Mouse (Mus musculus) yolk sac, embryonic 10.5 days (tissue): ENCODE measurements at regions not wholly inside any gene's neighbourhood (a gene's known extent, or its start where the extent isn't known, plus 50 kb on each side); places are given as distances from the start of the nearest gene placed in this dataset.
"Not testable (repeated sequence)": the region's sequence is repeated elsewhere in the genome, so short reads cannot be mapped to it uniquely, and the experiment has no call there.

Source experiments
- DNase-seq: peaks from one replicate; pipeline ENCODE4 v3.0.0-alpha.2; 2017; ENCODE audit warnings: low spot score

DNA sequence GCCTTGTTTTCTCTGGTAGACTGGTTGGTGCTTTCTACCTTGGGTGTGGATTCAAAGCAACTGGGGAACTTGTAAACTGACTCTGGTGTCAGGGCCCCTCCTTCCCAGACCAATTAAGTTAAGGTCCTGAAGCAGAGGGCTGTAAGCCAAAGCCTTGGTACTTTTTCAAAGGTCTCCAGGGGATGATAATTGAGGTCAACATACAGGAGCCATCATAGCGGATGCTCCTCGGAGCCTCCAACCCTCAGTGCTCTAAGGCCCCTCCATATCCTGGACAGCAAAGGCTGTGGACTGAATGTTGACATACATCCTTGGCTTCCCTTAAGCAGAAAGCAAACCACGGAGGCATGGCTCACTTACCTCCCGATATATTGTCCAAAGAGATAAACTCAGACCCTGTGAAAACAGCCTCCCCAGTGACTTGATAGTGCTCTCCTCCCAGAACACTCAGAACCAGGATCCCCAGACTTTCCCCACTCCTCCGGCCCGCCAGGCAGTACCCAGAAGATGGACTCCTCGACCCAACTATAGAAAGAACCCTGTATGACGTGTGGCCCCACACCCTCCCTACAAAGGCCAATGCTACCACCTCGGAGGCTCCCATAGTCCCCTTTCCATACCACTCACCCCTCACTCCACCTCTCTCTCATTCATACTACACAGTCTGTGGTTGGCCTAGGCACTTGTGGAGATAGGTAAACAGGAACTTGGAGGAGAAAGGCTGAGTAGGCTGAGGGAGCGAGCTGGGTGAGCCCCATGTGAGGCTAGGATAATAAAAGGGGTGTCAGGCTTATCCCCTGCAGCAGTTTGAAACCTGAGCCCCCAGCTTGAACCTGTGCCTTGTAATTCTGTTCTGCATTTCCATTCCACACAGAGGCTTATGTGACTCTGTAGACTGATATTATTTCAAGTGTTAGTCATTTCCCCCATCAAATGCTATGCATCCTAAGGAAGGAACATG, 118.8 kb upstream of the Arid1b start:
- DNase-seq, result no peak

GRCm38 (mm10) chr17:4876431-4876830, 117.7 kb upstream of the Arid1b start:
- DNase-seq, result no peak

DNA sequence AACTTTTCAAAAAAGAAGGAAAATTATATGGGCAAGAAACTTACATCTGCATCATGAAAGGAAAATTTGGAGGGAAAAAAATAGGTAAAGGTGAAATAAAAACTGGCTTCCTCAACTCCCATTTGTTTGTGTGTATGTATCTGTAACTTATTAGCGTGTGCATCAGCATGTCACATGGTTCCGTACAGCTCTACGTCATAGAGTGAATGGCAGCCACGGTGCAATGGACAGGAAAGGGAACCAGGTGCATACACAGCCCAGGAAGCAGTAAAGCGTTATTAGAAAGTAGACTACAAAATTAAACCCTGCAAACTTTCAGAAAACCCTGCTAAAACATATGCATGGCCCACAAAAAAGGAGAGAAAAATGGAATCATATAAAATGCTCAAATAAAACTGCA, 112.7 kb upstream of the Arid1b start:
- DNase-seq, result no peak

DNA sequence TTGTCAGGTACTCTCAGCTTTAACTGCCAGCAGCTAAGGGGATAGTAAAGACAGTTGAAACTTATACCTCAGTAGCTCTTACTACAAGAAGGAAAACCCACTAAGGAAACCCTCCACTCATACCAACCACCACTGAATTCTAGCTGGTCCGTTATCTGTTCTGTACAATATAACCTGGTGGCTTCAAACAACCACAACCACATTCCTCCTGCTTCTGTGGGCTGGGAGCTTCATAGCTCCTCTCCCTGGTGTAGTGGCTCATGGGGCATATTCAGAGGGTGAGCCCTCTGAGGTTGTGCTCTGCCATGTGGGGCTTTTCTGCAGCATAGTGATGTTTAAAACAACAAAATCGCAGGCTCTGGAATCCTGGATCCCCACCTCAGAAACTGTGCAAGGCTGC, 110.0 kb upstream of the Arid1b start:
- DNase-seq, result no peak

- no peak for DNase-seq
Observed at GRCm38 (mm10) chr17:4884761-4885160, 109.4 kb upstream of the Arid1b start.

GRCm38 (mm10) chr17:4887331-4887730, 106.8 kb upstream of the Arid1b start:
- not testable (repeated sequence) for DNase-seq

DNA sequence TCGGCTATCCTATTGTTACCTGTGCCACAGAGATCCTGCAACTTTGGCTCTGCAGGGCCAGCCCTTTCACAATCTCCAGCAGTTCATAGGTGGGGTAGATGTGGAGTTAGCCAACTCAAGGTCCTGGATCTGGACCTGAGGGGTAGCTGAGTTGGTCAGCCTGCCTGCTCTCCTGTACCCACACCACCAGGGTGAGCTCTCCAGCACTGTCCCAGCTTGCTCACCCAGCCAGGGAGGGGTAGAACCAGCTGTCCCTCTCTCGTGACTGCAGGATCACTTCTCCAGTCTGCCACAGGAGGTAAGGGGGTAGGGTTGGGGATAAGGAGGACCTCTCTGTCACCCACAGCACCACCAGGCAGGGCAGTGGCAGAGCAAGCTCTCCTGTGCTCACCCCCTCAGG, 104.6 kb upstream of the Arid1b start:
- DNase-seq, result no peak

GRCm38 (mm10) chr17:4890131-4890530, 104.0 kb upstream of the Arid1b start:
- no peak for DNase-seq

- DNase-seq, result no peak
Observed at GRCm38 (mm10) chr17:4891576-4891975, 102.6 kb upstream of the Arid1b start.

DNA sequence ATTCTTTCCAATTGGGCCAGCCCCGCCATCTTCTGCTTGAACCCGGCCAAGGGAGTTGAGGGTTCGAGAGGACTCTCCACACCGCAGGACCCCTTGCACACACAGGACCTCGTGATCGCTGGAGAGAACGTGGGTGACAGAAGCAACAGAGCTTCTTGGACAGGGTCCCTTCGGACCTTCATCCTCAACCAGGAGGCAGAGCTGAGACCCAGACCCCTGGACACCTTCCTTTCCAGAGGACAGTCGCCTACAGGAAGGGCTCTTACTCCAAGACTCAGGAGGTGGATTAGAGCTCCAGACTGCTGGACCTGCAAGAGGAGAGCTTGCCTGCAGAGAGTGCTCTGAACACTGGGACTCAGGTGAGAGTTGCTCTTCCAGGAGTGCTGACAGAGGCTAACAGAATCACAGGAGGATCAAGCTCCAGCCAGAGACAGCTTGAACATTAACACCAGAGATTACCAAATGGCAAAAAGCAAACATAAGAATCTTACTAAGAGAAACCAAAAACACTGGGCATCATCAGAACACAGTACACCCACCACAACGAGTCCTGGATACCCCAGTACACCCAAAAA, 99.3 kb upstream of the Arid1b start:
- DNase-seq, result peak; percentile 40

GRCm38 (mm10) chr17:4903129-4903528, 91.0 kb upstream of the Arid1b start:
- no peak for DNase-seq

DNA sequence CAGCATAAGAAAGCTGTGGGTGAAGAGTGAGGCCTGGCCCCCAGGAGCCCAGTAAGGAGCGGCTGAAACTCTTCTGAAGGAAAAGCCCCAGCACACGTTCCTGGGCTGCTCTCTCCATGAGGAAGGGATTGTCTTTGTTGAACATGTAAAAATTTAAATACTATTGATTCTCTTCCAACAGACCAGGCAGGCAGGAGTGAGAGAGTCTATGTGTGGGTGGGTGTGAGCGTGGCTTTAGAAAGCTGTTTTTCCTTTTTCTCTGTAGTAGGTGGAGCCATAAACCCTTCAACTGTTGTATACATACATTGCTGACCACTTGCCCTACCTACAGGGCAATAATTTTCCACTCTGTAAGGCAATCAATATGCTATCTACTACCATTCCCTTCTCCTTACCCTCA, 87.6 kb upstream of the Arid1b start:
- DNase-seq, result no peak

DNA sequence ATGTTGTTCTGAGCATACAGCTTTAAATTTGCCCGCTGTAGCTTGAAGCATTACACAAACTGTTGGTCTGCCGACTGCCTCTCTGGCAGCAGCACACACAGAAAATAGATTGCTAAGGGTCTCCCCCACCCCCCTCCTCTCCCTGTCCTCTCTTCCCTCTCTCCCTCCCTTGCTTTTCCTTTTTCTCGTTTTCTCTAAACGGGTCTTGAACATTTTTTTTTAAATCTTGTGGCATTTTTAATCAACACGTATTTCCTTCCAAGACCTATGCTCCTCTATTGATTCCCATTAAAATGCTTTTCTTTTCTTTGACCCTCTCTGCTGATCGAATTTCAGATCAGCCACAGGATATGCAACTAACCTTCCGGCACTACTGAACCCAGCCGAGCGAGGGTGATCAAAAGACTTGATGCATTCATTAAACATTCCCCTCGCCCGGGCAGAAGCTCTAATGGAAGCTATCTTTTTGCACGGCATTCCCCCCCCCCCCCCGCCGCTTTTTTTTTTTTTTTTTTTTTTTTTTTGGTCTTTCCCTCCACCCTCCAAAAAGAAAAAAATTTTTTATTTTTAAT, 86.9 kb upstream of the Arid1b start:
- peak; percentile 51 for DNase-seq

DNA sequence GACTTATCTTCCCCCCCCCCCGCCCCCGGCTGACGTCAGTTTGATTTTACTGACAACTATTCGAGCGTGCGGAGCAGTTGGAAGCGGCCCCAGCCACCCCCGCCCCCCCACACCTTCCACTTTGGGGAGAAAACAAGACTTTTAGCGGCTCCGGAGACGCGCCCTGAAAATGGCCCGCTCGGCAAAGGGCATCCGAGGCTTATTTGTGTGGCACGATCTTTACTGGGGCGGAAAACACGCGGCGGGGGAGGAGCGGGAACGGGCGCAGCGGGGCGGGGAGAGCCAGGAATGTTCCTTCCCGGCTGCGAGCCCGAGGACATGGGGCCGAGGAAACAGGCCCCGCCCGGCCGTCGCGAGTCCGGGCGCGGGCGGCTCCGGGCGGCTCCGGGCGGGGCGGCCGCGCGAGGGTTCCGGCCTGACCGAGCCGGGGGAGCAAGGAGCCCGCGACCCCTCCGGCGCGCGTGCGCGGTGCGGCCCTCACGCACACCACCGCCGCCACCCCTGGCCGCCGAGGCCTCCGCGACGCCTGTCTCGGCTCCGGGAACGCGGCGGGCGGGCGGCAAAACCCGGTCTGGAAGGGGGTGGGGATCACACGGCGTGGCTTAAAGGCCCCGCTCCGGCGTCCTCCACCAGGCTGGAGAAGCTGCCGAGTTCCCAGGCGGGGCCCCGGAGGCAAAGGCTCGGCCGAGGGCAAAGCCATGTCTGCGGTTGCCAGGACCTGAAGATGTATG, 86.1 kb upstream of the Arid1b start:
- DNase-seq, result peak; percentile 91

DNA sequence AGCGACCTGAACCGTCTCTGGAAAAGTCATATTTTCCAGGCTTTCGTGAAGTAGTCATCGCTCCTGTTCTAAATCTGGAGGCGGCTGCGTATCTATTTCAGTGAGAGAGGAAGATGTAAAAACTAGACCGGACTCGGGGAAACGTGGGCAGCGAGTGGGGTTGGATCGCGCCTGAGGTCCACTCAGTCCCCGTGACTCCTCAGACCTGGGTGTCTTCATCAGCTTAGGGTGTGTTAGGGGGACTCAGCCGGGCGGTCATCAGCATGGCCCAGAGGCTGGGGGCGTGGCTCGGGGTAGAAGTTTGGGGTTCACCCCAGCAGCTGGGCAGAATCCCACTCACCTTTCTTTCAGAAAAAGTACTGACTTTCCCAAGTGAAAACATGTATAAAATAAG, 85.6 kb upstream of the Arid1b start:
- DNase-seq, result no peak

DNA sequence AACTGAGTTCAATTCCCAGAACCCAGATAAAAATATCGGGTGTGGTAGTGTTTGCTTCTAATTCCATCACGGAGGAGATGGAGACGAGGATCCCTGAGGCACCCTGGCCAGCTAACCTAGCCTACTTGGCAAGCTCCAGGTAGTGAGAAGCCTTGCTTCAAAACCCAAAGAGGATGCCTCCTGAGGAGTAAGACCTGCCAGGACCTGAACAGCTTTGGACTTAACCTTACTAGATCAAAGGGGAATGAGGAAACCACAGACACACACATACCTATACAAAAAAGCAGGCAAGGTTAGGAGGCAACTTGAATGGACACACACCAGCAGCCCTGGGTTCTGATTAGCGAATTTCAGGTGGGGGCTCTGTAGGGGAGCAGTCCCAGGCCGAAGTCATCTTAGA, 84.0 kb upstream of the Arid1b start:
- no peak for DNase-seq

DNA sequence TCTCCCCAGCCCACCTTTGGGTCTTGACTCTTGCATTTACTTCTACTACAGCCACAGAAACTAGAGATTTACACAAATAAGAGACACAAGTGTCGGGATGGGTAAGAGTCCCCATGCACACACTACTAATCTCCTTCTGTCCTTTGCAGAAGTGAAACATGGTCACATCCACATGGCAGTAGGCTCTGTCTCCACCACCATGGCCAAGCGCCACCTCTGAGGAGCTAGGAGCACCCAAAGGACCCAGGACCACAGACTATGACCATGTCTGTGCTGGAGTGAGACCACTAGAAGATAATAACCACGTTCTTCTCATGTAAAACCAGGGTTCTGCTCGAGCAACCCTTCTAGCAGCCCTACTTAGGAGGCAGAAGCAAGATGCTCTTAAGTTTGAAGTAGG, 81.1 kb upstream of the Arid1b start:
- DNase-seq, result no peak

- DNase-seq, result peak; percentile 37
Observed at GRCm38 (mm10) chr17:4919866-4920495, 74.2 kb upstream of the Arid1b start.

DNA sequence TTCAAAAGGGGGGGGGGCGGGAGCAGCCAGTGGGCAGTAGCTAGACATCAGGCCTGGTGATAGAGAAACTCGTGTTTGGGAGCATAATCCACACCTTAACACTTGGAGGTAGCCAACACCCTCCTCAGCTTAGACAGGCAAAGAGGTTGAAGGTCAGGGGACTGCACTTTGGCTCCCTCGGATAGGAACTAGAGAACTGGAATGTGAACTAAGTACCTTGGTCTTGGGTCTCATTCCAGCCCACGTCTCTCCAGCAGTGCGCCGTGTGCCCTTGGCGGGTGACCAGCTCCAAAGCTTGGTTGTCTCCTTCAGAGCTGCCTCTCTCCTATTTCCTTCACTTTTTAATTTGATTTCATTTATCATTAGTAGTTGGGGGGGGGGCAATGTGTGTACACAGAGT, 73.0 kb upstream of the Arid1b start:
- peak; percentile 78 for DNase-seq

DNA sequence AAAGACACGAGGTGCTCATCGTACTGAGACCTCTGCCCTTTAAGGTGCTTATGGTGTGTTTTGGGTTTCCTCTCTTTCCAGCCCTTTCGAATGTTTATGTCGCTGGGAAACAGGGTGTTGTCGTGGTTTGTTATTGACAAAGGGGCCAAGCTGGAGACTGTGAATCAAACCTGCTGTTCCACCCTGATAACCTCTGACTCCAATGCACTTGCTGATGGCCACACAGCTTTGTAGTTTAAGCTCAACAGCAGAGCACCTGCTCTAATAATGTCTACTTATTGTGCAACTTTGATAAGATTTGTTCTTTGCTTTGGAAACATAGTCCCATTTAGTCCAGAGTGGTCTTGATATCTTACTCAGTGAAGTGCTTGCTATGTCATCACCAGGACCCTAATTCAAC, 65.5 kb upstream of the Arid1b start:
- DNase-seq, result peak; percentile 53

DNA sequence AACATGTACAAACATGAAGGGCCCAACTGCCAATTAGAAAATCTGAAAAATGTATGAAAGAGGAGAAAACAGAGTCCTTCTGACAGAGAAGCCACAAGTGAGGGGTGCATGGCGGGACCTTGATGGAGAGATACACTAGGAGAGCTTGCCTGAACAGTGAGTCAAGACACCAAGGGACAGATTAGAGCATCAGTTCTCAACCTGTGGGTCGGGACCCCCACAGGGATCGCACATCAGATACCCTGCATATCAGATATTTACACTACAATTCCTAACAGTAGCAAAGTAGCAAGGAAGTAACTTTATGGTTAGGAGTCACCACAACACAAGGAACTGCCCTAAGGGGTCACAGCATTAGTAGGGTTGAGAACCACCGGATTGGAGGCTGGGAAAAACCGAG, 58.9 kb upstream of the Arid1b start:
- DNase-seq, result no peak

DNA sequence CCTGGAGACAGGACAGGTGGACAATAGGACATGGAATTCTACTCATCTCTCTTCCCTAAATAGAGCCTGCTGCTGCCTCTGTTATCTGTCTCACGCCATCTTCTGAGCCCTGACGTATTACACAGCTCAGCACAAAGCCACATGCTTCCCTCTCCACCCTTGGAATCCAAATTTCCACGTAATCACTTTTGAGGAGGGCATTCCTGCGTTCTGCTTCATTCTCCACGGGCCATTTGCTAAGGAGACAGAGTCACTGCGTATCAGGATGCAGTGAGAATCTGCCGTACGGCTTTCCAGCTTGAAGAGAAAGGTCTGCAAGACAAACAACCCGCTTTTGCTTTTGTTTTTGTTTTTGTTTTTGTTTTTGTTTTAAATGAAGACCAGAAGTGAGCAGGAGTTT, 53.5 kb upstream of the Arid1b start:
- DNase-seq, result no peak
